ENCODE assay signal across 11 mouse cellular contexts in the genomic region with DNA sequence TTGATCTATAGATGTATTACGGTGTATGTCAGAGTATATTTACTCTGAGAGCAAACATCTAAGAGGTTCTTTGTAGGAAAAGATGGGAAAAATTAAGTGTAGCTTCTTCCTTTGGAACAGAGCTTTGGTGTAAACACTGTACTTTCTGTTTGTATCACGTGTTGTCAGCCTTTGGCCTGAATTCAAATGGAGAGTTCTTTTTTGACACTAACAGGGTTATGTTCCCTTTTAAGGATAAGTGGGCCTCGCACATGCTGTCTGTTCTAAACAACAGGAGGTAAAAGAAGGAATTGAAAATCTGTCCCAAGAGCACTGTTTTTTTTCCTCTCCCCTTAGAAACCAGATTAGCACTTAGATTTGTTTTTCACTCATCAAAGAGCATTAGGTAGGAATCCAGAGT.
A peak's percentile ranks its signal among the peaks of the same experiment; 100 is the strongest.
DNase-seq lines count a peak whose midpoint lies in the region; ATAC-seq and TF ChIP-seq lines count a peak whose summit lies in the region.
"Had no signal": no experiment of that assay in that cellular context is flagged by ENCODE, and none has a peak within 500 bp of the region (broad histone marks: within the 10 kb centered on the region; RNA-seq: fewer than 3 reads in every experiment).

No protein-coding gene starts in this region.

- WGBS in forebrain, postnatal 0 days: 35% methylated on average over 3 of the region's 3 CpGs
- WGBS in forebrain, embryonic 10.5 days: 63% methylated on average over 3 of the region's 3 CpGs
- 29% methylated on average over 3 of the region's 3 CpGs for WGBS in stomach, embryonic 14.5 days

- DNase-seq in forebrain, postnatal 0 days: no peak
- DNase-seq in forebrain, embryonic 10.5 days (ENCODE audit: extremely low spot score, low spot score): no peak
- peak; percentile 10 to 18 for DNase-seq in left cerebral cortex, postnatal 14 days (ENCODE audit: low spot score in 2 of 2)
- no peak for DNase-seq in left cerebral cortex, adult 11 months (ENCODE audit: low spot score)
- DNase-seq in heart, postnatal 10 days: peak; percentile 45 to 46
- no peak for DNase-seq in adrenal gland, postnatal 36 days
- DNase-seq in left cerebral cortex, postnatal 10 days (ENCODE audit: extremely low spot score in 1 of 2, low spot score in 2 of 2): no peak
- DNase-seq: left cerebral cortex, postnatal 4 days had no signal

- no peak overlapping the region for H3K4me2 ChIP-seq in forebrain, postnatal 0 days (ENCODE audit: low read depth)
- H3K4me2 ChIP-seq in stomach, embryonic 14.5 days (replicated peaks; ENCODE audit: low read depth, low read length): no peak overlapping the region
- H3K4me2 ChIP-seq: hindbrain, embryonic 13.5 days had no signal

- TF ChIP-seq CTCF in forebrain, postnatal 0 days (IDR thresholded peaks at IDR 0.05; ENCODE audit: low read depth): no peak

- H3K9ac ChIP-seq in forebrain, postnatal 0 days: no peak overlapping the region
- no peak overlapping the region for H3K9ac ChIP-seq in stomach, embryonic 14.5 days (replicated peaks; ENCODE audit: low read depth, low read length)
- H3K9ac ChIP-seq: hindbrain, embryonic 13.5 days had no signal

- intact Hi-C loops in left cerebral cortex, postnatal 14 days (cut with DNase I): no loop called here
- intact Hi-C loops in heart, postnatal 10 days (cut with DNase I): no loop called here
- intact Hi-C loops in left cerebral cortex, postnatal 10 days (cut with DNase I): no loop called here

- ATAC-seq in forebrain, postnatal 0 days: 0 out of 2 replicates have a peak, but pooled peaks have one; percentile 16
- ATAC-seq in stomach, embryonic 14.5 days (ENCODE audit: insufficient number of reproducible peaks, insufficient read depth, low FRiP score, low read depth): peak; percentile 18; the same call in 1 of the 2 replicates

- no peak overlapping the region for H3K27ac ChIP-seq in forebrain, postnatal 0 days (ENCODE audit: low read depth, low read length)
- H3K27ac ChIP-seq in forebrain, embryonic 10.5 days: no peak overlapping the region
- peak overlapping the region; percentile 71 for H3K27ac ChIP-seq in stomach, embryonic 14.5 days (ENCODE audit: low read length)
- H3K27ac ChIP-seq: hindbrain, embryonic 13.5 days; midbrain, embryonic 10.5 days had no signal

- no peaks in the 10 kb centered on the region for H3K4me1 ChIP-seq in forebrain, postnatal 0 days (ENCODE audit: insufficient read depth)
- H3K4me1 ChIP-seq in forebrain, embryonic 10.5 days: peaks cover 4% of the 10 kb centered on the region
- H3K4me1 ChIP-seq in stomach, embryonic 14.5 days (ENCODE audit: control insufficient read depth, insufficient read depth, low read length): peaks cover 10% of the 10 kb centered on the region; the same call in 1 of the 2 replicates
- H3K4me1 ChIP-seq: hindbrain, embryonic 13.5 days had no signal

- H3K4me3 ChIP-seq in forebrain, postnatal 0 days (ENCODE audit: low read depth, low read length): no peak overlapping the region
- no peak overlapping the region for H3K4me3 ChIP-seq in forebrain, embryonic 10.5 days
- H3K4me3 ChIP-seq in stomach, embryonic 14.5 days (ENCODE audit: low read depth, low read length): no peak overlapping the region
- H3K4me3 ChIP-seq: hindbrain, embryonic 13.5 days; midbrain, embryonic 10.5 days had no signal

- no peaks in the 10 kb centered on the region for H3K27me3 ChIP-seq in forebrain, postnatal 0 days (ENCODE audit: insufficient read depth, low read length)
- H3K27me3 ChIP-seq in forebrain, embryonic 10.5 days (ENCODE audit: poor library complexity, severe bottlenecking): no peaks in the 10 kb centered on the region
- H3K27me3 ChIP-seq in stomach, embryonic 14.5 days (ENCODE audit: control insufficient read depth, insufficient read depth, low read length): no peaks in the 10 kb centered on the region
- H3K27me3 ChIP-seq: hindbrain, embryonic 13.5 days had no signal

- H3K36me3 ChIP-seq in forebrain, postnatal 0 days (ENCODE audit: insufficient read depth): no peaks in the 10 kb centered on the region
- no peaks in the 10 kb centered on the region for H3K36me3 ChIP-seq in forebrain, embryonic 10.5 days (replicated peaks)
- H3K36me3 ChIP-seq in stomach, embryonic 14.5 days (ENCODE audit: control insufficient read depth, insufficient read depth, low read length): no peaks in the 10 kb centered on the region
- H3K36me3 ChIP-seq: hindbrain, embryonic 13.5 days; midbrain, embryonic 10.5 days had no signal

- H3K9me3 ChIP-seq in forebrain, postnatal 0 days (ENCODE audit: low read length): no peaks in the 10 kb centered on the region
- no peaks in the 10 kb centered on the region for H3K9me3 ChIP-seq in forebrain, embryonic 10.5 days
- H3K9me3 ChIP-seq in stomach, embryonic 14.5 days (ENCODE audit: control insufficient read depth, low read depth, low read length): peaks cover 4% of the 10 kb centered on the region; the same call in 1 of the 2 replicates
- H3K9me3 ChIP-seq: hindbrain, embryonic 13.5 days; midbrain, embryonic 10.5 days had no signal

Comparison
In these comparisons a context has a peak if more than half of its experiments do, and no peak if none do; other contexts are left out.
1. DNase-seq: peak in left cerebral cortex, postnatal 14 days (2 of 2) and heart, postnatal 10 days (2 of 2); none in forebrain, postnatal 0 days (single experiment), forebrain, embryonic 10.5 days (single experiment), left cerebral cortex, adult 11 months (single experiment), adrenal gland, postnatal 36 days (0 of 2) and left cerebral cortex, postnatal 10 days (0 of 2).